Mouse (Mus musculus) lung, postnatal 14 days (tissue): ENCODE data around the gene Cct4.

Experiments
- DNase-seq: peaks from one replicate; pipeline ENCODE4 v3.0.0; 2021

The Cct4 gene

DNA sequence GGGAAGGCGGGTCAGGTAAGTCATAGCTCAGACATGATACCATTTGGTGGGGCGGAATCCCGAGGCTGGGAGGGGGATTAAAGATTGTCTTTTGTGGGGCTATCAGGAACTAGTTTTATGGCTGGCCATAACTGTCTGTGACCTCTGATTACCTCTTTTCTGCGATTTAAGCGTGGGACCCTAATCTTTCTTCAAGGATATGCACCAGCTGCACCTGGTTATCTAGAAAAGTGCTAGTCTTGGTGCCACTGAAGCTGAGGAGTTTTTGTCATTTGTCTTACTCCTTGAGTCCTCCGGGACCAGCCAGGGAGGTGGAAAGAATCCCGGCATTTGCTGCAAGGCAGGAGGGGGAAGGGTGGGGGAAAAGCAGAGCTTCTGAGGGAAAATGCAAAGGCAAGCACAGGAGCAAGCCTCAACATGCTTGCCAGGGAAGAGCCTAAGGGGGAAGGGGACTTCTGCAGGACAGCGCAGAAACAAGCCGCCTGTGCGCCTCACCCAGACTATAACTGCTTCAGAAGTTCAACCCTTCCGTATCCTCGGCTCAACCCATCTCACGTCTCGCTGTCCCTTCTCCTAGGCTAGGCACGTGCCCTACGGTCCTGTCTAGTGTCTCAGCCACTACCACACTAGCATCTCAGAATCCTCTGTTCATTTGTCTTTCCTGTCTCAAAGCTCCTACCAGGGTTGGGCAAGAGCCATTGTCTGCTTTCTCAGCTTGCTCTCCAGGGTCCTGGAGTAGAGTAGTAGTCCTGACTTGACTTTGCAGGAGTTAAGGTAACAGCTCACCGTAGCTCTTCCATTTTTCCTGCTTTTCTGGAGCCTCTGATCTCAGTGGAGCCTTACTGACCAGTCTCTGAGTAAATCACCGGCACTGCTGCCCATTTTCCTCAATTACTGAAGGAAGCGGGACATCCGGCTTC, 57.6 kb downstream of the Cct4 start:
- no peak for DNase-seq

DNA sequence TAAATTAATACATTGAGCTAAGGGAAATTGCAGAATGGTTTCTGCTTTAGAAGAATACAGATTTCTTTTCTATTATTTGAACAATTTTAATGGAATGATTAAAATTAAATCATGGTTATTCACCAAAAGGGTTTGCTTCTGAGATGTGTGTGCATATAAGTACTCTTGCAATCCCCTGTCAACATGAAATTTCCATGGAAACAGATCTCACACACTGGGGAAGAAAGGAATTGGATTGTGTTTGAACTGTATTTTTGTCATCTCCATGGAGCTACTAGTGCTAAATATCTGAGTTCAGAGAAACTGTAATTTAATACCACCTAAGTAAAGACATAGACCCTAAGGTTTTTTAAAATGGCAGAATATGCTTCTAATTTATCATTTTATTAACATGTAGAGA, 59.3 kb downstream of the Cct4 start:
- DNase-seq, result no peak

DNA sequence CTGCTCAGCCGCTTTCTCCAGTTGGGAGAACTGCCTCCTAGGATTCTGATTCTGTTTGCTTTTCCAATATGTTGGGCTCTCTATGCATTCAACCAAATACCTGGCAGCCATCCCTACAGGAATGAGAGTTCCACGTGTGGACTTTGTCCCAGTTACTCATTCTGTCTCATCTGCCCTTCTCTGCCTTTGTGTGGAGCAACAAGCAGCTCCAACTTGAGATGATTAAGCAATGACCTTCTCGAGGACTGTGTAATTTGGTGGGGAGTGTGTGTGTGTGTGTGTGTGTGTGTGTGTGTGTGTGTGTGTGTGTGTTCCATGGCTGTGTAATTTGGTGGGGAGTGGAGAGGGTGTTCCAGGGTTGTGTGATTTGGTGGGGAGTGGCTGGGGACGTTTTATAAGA, 62.0 kb downstream of the Cct4 start:
- no peak for DNase-seq
